Mouse (Mus musculus): ENCODE data around the gene Bicc1.

DNA sequence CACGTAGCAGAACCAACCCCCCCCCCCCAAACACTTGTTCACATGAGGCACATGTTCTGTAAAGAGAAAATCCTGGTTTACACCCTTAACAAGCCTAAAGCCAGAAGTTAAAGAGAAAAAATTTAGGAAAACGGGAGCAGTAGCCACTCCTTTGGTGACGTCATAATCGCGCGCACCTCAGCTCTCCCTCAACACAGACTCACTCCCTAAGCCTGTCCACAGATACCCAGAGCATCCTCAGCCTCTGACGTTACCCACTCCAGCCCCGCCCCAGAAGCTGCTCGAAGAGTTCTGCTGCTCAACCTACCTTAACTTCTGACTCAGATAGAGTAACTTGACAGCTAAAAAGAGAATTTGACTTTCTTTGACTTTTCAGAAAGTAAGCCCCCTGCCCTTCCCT is 28.2 kb downstream of the Bicc1 start:
- TF ChIP-seq CTCF (conservative IDR thresholded peaks at IDR 0.05; ENCODE audit: low read length) = no peak
- no peak for TF ChIP-seq POU5F1 (IDR thresholded peaks at IDR 0.05; ENCODE audit: borderline replicate concordance, low read length)

Data from E14TG2a.4 (cell line).